Mouse (Mus musculus): Measurements from ENCODE around the gene Kndc1.

DNA sequence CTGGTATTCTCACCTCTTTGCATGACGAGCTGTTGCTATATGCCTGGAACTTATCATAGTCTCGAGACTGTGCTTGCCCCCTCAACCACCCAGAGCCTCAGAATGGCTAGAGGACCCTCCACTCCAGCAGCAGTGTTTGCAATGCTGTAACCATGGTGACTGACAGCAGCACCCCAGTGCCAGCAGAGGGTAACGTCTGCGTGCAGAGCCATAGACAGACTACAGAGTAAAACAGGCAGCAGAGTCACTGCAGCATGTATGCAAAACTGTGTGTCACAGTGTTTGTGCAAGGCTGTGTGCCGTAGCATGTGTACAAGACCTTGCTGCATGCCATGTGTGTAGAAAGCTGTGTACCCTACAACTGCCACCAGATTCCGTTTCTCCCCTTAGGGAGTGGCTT lies 15.0 kb downstream of the Kndc1 start:
- TF ChIP-seq CTCF (IDR thresholded peaks at IDR 0.05) (no peak), POLR2A (IDR thresholded peaks at IDR 0.05; ENCODE audit: insufficient read depth, low read depth, low read length) (no peak), EP300 (IDR thresholded peaks at IDR 0.05; ENCODE audit: insufficient read depth, low read depth, low read length) (no peak)

Measured in heart, adult 2 months (tissue).